Mouse (Mus musculus): ENCODE measurements around the gene Atf7ip2. TPM values are rescaled to one million over a fixed set of nuclear protein-coding genes. Genes with fewer than 3 reads are reported as not detected.
A peak's percentile ranks its signal among the peaks of the same experiment; 100 is the strongest.
"Not testable (repeated sequence)": the region's sequence is repeated elsewhere in the genome, so short reads cannot be mapped to it uniquely, and the experiment has no call there.

The Atf7ip2 gene
- polyA plus RNA-seq, 1 experiment from 2014 or later: not detected

GRCm38 (mm10) chr16:10172179-10172820 is 20.2 kb upstream of the Atf7ip2 start:
- no peaks in the 10 kb centered on the region for H3K36me3 ChIP-seq (replicated peaks; ENCODE audit: insufficient read depth, low read length)
- no peaks in the 10 kb centered on the region for H3K9me3 ChIP-seq (ENCODE audit: low read length)
- DNase-seq (no peak), ATAC-seq (no peak)
- H3K9ac ChIP-seq (replicated peaks): no peak overlapping the region
- no peak overlapping the region for H3K4me2 ChIP-seq (ENCODE audit: low read depth, low read length)
- no peaks in the 10 kb centered on the region for H3K4me1 ChIP-seq (ENCODE audit: insufficient read depth)
- no peak overlapping the region for H3K4me3 ChIP-seq (ENCODE audit: low read depth, low read length)
- TF ChIP-seq EP300 (IDR thresholded peaks at IDR 0.05; ENCODE audit: low read depth): no peak
- no peak overlapping the region for H3K27ac ChIP-seq (ENCODE audit: low read depth)
- no peaks in the 10 kb centered on the region for H3K27me3 ChIP-seq (ENCODE audit: insufficient read depth, low read length)
- WGBS (ENCODE audit: insufficient replicate concordance): 54% methylated on average over 3 of the region's 3 CpGs

GRCm38 (mm10) chr16:10187461-10187860 is 5.1 kb upstream of the Atf7ip2 start:
- H3K27ac ChIP-seq (ENCODE audit: low read depth); H3K4me2 ChIP-seq (ENCODE audit: low read depth, low read length); H3K9me3 ChIP-seq (ENCODE audit: low read length); H3K4me1 ChIP-seq (ENCODE audit: insufficient read depth); H3K9ac ChIP-seq (replicated peaks); H3K4me3 ChIP-seq (ENCODE audit: low read depth, low read length); H3K27me3 ChIP-seq (ENCODE audit: insufficient read depth, low read length); DNase-seq; H3K36me3 ChIP-seq (replicated peaks; ENCODE audit: insufficient read depth, low read length); ATAC-seq: not testable (repeated sequence)
- 95% methylated on average over 10 of the region's 10 CpGs for WGBS (ENCODE audit: insufficient replicate concordance)

GRCm38 (mm10) chr16:10208777-10209176 is 16.3 kb downstream of the Atf7ip2 start:
- Histone ChIP-seq H3K36me3 (replicated peaks; ENCODE audit: insufficient read depth, low read length) (no peaks in the 10 kb centered on the region), H3K4me2 (ENCODE audit: low read depth, low read length) (no peak overlapping the region)

GRCm38 (mm10) chr16:10216366-10216765 is 23.9 kb downstream of the Atf7ip2 start:
- H3K27ac ChIP-seq (ENCODE audit: low read depth); H3K4me2 ChIP-seq (ENCODE audit: low read depth, low read length); H3K9ac ChIP-seq (replicated peaks); DNase-seq; H3K9me3 ChIP-seq (ENCODE audit: low read length); ATAC-seq; H3K4me1 ChIP-seq (ENCODE audit: insufficient read depth); H3K4me3 ChIP-seq (ENCODE audit: low read depth, low read length); H3K27me3 ChIP-seq (ENCODE audit: insufficient read depth, low read length); H3K36me3 ChIP-seq (replicated peaks; ENCODE audit: insufficient read depth, low read length): not testable (repeated sequence)
- 76% methylated on average over 1 of the region's 1 CpGs for WGBS (ENCODE audit: insufficient replicate concordance)

More at GRCm38 (mm10) chr16:10208777-10209176, 16.3 kb downstream of the Atf7ip2 start:
- ATAC-seq (no peak), DNase-seq (no peak)
- Histone ChIP-seq H3K4me1 (ENCODE audit: insufficient read depth) (no peaks in the 10 kb centered on the region), H3K27ac (ENCODE audit: low read depth) (no peak overlapping the region), H3K9me3 (ENCODE audit: low read length) (no peaks in the 10 kb centered on the region), H3K4me3 (ENCODE audit: low read depth, low read length) (no peak overlapping the region), H3K27me3 (ENCODE audit: insufficient read depth, low read length) (no peaks in the 10 kb centered on the region), H3K9ac (replicated peaks) (no peak overlapping the region)
- TF ChIP-seq CTCF (IDR thresholded peaks at IDR 0.05; ENCODE audit: low read depth) (0 out of 2 replicates have a peak, but pooled peaks have one; percentile 13), EP300 (IDR thresholded peaks at IDR 0.05; ENCODE audit: low read depth) (no peak)
- WGBS (ENCODE audit: insufficient replicate concordance): 67% methylated on average over 1 of the region's 1 CpGs

- ATAC-seq; H3K4me1 ChIP-seq (ENCODE audit: insufficient read depth); H3K4me2 ChIP-seq (ENCODE audit: low read depth, low read length); H3K27ac ChIP-seq (ENCODE audit: low read depth); H3K9ac ChIP-seq (replicated peaks); H3K9me3 ChIP-seq (ENCODE audit: low read length); H3K27me3 ChIP-seq (ENCODE audit: insufficient read depth, low read length); H3K4me3 ChIP-seq (ENCODE audit: low read depth, low read length); DNase-seq; H3K36me3 ChIP-seq (replicated peaks; ENCODE audit: insufficient read depth, low read length): not testable (repeated sequence)
- 72% methylated on average over 2 of the region's 2 CpGs for WGBS (ENCODE audit: insufficient replicate concordance)
Observed at GRCm38 (mm10) chr16:10217020-10217419, 24.5 kb downstream of the Atf7ip2 start.

GRCm38 (mm10) chr16:10227361-10227760 is 34.8 kb downstream of the Atf7ip2 start:
- 67% methylated on average over 2 of the region's 2 CpGs for WGBS (ENCODE audit: insufficient replicate concordance)

GRCm38 (mm10) chr16:10236601-10237000 is 44.1 kb downstream of the Atf7ip2 start:
- Histone ChIP-seq H3K27ac (ENCODE audit: low read depth) (no peak overlapping the region), H3K27me3 (ENCODE audit: insufficient read depth, low read length) (no peaks in the 10 kb centered on the region), H3K4me2 (ENCODE audit: low read depth, low read length) (no peak overlapping the region), H3K36me3 (replicated peaks; ENCODE audit: insufficient read depth, low read length) (no peaks in the 10 kb centered on the region), H3K9ac (replicated peaks) (no peak overlapping the region), H3K4me1 (ENCODE audit: insufficient read depth) (no peaks in the 10 kb centered on the region), H3K9me3 (ENCODE audit: low read length) (no peaks in the 10 kb centered on the region), H3K4me3 (ENCODE audit: low read depth, low read length) (no peak overlapping the region)
- ATAC-seq (no peak), DNase-seq (no peak)
- TF ChIP-seq CTCF (IDR thresholded peaks at IDR 0.05; ENCODE audit: low read depth) (no peak), EP300 (IDR thresholded peaks at IDR 0.05; ENCODE audit: low read depth) (no peak)

More at GRCm38 (mm10) chr16:10227361-10227760, 34.8 kb downstream of the Atf7ip2 start:
- Histone ChIP-seq H3K27ac (ENCODE audit: low read depth) (no peak overlapping the region), H3K9ac (replicated peaks) (no peak overlapping the region), H3K4me2 (ENCODE audit: low read depth, low read length) (no peak overlapping the region), H3K27me3 (ENCODE audit: insufficient read depth, low read length) (no peaks in the 10 kb centered on the region), H3K4me1 (ENCODE audit: insufficient read depth) (no peaks in the 10 kb centered on the region), H3K36me3 (replicated peaks; ENCODE audit: insufficient read depth, low read length) (no peaks in the 10 kb centered on the region), H3K4me3 (ENCODE audit: low read depth, low read length) (no peak overlapping the region), H3K9me3 (ENCODE audit: low read length) (no peaks in the 10 kb centered on the region)
- DNase-seq: no peak
- no peak for TF ChIP-seq CTCF (IDR thresholded peaks at IDR 0.05; ENCODE audit: low read depth)
- no peak for TF ChIP-seq EP300 (IDR thresholded peaks at IDR 0.05; ENCODE audit: low read depth)
- ATAC-seq: no peak

Measured in liver, postnatal 0 days (tissue).